Mouse (Mus musculus): ENCODE measurements around the gene Foxj3. TPM values are rescaled to one million over a fixed set of nuclear protein-coding genes. Genes with fewer than 3 reads are reported as not detected.

Foxj3 gene
- total RNA-seq, 2 experiments from 2014 or later: 51.3 to 53.5 TPM

Other genes with a start within 250 kb of the Foxj3 start
- 100 to 1,000 TPM; 784 to 817 TPM for gene Ybx1, start 242.4 kb upstream of the Foxj3 start, total RNA-seq (2021)
- gene Ppih, start 216.5 kb upstream of the Foxj3 start, total RNA-seq (2021): 10 to 100 TPM; 18.4 to 23.0 TPM
- gene Ccdc30, start 121.5 kb upstream of the Foxj3 start, total RNA-seq (2021): 1 to 10 TPM in 1 of 2 experiments, under 1 TPM in 1; 0.99 to 1.4 TPM
- gene Ppcs, start 114.6 kb upstream of the Foxj3 start, total RNA-seq (2021): 10 to 100 TPM; 12.2 to 12.4 TPM
- not detected for gene Zmynd12, start 114.2 kb upstream of the Foxj3 start, total RNA-seq (2021)
- 1 to 10 TPM; 4.3 to 5.8 TPM for gene Rimkla, start 44.4 kb upstream of the Foxj3 start, total RNA-seq (2021)
- gene Frg2f1, start 2.5 kb downstream of the Foxj3 start, total RNA-seq (2021): 1 to 10 TPM; 7.1 to 7.5 TPM
- gene Guca2a, start 100.7 kb downstream of the Foxj3 start, total RNA-seq (2021): not detected
- gene Guca2b, start 122.0 kb downstream of the Foxj3 start, total RNA-seq (2021): under 1 TPM in 1 of 2 experiments, not detected in 1; 0.79 TPM
- gene Hivep3, start 196.8 kb downstream of the Foxj3 start, total RNA-seq (2021): 1 to 10 TPM; 6.2 to 7.1 TPM